Mouse (Mus musculus) megakaryocyte, embryonic 14.5 days (primary cell): ENCODE data around the gene Dnaaf1.

Experiments
- FLI1 ChIP-seq: IDR thresholded peaks from 2 replicates; pipeline ENCODE4 v1.6.1; 2012; ENCODE audit warnings: low read length, inconsistent platforms, mixed read lengths
- GATA1 ChIP-seq: IDR thresholded peaks from 3 replicates; pipeline ENCODE4 v1.6.1; 2012; ENCODE audit warnings: mixed read lengths, low read length, inconsistent platforms, borderline replicate concordance

DNA sequence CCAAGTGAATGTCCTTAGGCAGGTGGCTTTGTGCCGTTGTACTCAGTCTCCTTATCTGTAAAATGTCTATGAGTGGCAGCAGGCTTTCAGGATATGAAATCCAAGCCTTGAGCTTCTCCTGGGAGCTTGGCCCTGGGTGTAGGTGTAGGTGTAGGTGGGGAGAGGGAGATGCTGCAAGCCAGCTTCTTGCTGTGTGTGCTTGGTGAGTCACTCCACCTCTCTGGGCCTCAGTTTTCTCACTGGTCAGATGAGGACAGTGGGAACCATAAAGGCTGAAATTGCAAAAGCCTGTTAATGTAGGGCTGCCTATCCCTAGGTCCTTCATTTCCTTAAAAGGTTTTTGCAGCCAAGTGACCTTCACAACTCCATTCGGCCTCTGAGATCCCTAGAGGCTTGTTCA lies 60.9 kb downstream of the Dnaaf1 start:
- TF ChIP-seq FLI1 (no peak), GATA1 (no peak)
